Mouse (Mus musculus): ENCODE data around the gene Prdm8. TPM values are rescaled to one million over a fixed set of nuclear protein-coding genes. Genes with fewer than 3 reads are reported as not detected.

Gene Prdm8
- polyA plus RNA-seq, 1 experiment from 2014 or later, result 8.7 TPM

DNA sequence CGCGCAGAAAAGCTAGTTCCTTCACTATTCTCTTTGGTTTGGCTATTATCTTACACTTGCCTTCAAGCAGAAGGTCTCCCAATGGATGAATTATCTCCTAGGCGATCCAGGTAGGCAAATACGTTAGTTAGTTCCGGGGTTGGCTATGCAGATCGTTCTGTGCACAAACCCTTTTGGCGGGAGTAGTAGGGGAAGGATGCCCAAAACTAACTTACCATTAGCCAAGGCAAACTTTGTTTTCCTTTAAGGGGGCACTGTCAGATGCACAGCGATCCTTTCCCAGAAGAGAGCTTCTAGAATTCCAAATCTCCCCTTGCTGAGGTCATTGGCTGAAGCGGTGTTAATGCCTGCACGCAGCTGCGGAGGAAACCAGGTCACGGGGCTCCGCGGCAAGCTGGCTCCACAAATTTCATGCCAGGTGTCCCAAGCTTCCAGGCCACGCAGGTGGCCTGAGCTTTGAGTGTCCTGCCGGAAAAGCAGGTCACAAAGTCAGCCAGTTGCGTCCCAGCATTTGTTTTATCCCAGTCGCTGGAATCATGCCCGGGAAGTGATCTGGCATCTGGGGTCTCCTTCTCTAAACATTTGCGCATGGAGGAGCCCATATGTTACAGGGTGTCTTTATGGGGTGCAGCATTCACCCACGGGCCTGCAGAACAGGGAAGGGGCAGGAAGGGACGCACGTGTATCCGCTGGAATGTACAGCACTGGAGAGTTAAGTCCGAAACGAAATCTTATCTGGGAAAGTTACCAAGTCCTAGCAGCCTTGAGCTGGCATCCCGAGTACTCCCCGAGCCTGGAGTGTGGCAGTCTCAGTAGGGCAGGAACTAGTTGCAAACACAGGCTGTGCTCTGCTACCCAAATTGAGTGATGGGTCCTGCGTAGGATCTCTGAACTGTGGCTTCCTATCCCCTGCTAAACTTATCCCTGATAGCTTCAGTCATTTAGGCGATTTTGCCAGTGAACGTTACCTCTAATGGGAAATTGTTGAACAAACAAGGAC lies 22.5 kb downstream of the Prdm8 start:
- Histone ChIP-seq H3K4me2 (replicated peaks) (peak overlapping the region; percentile 33), H3K4me3 (no peak overlapping the region), H3K4me1 (peaks cover 31% of the 10 kb centered on the region), H3K36me3 (no peaks in the 10 kb centered on the region), H3K9me3 (no peaks in the 10 kb centered on the region), H3K27ac (replicated peaks) (no peak overlapping the region), H3K9ac (replicated peaks) (no peak overlapping the region), H3K27me3 (peaks cover 52% of the 10 kb centered on the region)
- ATAC-seq (replicated peaks), result no peak; the same call in 1 of the 2 replicates
- 1% methylated on average over 31 of the region's 31 CpGs for WGBS

DNA sequence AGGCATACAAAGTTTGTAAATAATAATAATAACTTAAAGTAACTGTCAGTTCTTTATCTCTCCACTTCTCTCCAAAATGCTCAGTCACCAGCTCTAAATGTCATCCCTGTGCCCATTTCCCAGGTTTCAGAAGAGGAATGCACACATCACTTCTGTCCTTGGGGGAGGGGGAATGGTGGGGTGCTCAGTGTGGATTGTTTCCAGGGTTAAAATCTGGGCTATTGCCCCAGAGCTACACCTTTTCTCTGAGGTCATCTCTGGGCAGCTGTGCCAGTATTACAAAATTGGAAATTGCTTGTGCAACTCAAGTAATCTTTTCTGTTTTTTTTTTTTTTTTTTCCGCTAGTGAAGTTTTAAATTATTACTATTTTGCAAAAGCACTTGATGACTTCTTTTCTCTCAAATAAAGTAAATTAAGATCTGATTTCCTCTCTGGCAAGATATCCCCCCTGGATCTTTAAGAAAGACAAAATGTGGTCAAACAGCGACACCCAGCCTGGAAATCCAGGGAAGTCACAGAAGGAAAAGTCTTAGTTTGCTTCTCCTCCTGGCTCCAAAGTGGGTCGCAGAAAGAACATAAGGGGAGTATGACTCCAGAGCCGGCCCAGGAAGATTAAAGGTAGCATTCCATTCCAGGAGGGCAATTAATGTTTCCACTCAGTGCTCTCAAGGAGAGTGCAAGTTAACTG lies 25.4 kb downstream of the Prdm8 start:
- Histone ChIP-seq H3K27ac (replicated peaks) (no peak overlapping the region), H3K36me3 (no peaks in the 10 kb centered on the region), H3K27me3 (peaks cover 36% of the 10 kb centered on the region), H3K4me2 (replicated peaks) (no peak overlapping the region), H3K4me1 (peaks cover 12% of the 10 kb centered on the region), H3K9me3 (no peaks in the 10 kb centered on the region), H3K9ac (replicated peaks) (no peak overlapping the region), H3K4me3 (no peak overlapping the region)
- ATAC-seq (replicated peaks), result no peak
- WGBS, result 28% methylated on average over 4 of the region's 4 CpGs

DNA sequence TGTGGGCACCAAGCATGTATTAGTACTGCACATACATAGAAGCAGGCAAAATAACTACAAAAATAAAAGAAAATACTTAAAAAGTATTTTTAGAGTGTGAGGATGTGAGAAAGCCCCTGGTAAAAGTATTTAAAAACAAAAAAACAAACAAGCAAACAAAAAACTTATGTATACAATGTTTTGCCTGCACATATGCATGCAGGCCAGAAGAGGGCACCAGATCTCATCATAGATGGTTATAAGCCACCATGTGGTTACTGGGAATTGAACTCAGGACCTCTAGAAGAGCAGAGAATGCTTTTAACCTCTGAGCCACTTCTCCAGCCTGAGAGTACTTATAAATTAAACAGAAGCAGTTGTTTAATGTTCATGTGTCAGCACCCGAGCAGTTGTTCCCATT lies 28.0 kb downstream of the Prdm8 start:
- peaks cover 2% of the 10 kb centered on the region; the same call in 1 of the 2 replicates for H3K4me1 ChIP-seq
- no peak overlapping the region for H3K27ac ChIP-seq (replicated peaks)
- no peak overlapping the region for H3K9ac ChIP-seq (replicated peaks)
- ATAC-seq (replicated peaks), result no peak
- no peaks in the 10 kb centered on the region for H3K36me3 ChIP-seq
- no peaks in the 10 kb centered on the region for H3K9me3 ChIP-seq
- peaks cover 15% of the 10 kb centered on the region for H3K27me3 ChIP-seq
- no peak overlapping the region for H3K4me3 ChIP-seq
- H3K4me2 ChIP-seq (replicated peaks), result no peak overlapping the region
- 94% methylated on average over 1 of the region's 1 CpGs for WGBS

DNA sequence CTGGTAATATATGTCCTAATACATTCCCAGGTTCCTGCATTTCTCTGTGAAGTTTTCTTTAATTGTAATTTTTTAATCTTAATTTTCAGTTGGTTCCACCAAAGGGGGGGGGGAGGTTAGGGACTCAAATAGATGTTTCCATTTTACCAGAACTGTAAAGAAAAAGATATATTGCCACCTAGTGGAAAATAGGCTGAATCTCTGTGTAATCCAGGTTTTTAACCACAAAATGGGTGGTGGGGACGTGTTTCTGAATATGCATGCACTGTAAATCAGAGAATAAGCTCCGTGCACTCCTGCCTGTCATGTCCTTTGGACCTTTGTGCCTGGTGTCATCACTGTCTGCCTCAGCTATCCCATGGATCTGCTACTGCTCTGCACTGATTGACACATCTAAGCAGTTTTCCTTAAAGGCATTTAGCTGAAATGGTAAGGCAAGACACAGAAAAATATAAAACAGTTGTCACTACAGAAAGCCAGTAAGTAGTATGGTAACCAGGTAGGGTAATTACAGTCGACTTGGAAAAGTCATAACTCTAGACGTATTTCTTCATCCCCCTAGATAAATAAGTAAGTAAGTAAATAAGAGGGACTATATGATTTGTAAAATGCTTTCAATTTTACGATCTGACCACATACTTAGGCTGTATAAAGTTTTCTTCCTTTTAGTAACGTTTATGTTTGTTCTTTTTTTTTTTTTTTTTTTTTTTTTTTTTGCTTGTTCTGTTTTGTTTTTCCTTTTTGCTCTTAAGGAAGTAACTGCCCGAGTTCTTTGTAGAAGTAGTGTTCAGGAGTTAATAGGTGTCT lies 31.6 kb downstream of the Prdm8 start:
- no peak for ATAC-seq (replicated peaks)
- H3K4me2 ChIP-seq (replicated peaks), result no peak overlapping the region
- no peak overlapping the region for H3K27ac ChIP-seq (replicated peaks)
- H3K4me1 ChIP-seq, result no peaks in the 10 kb centered on the region
- H3K9me3 ChIP-seq, result no peaks in the 10 kb centered on the region
- H3K36me3 ChIP-seq, result no peaks in the 10 kb centered on the region
- WGBS, result 56% methylated on average over 7 of the region's 7 CpGs
- H3K27me3 ChIP-seq, result no peaks in the 10 kb centered on the region
- no peak overlapping the region for H3K9ac ChIP-seq (replicated peaks)
- H3K4me3 ChIP-seq, result no peak overlapping the region

DNA sequence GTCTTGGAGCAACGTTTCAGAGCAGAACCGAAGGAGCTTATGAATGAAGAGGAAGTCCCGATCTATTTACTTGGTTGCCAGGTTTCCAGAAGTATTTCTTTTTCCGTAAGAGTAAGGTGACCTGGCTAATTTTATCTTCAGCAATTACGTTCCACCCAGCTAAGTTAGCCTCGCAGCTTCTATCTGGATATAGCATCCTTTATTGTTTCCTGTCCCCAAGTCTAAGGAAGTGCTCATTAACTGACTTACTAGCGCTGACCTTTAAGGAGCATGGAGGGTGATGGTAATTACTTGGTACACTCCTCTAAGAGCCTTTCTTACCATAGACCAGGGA lies 32.2 kb downstream of the Prdm8 start:
- WGBS, result 34% methylated on average over 7 of the region's 7 CpGs
- no peaks in the 10 kb centered on the region for H3K9me3 ChIP-seq
- no peaks in the 10 kb centered on the region for H3K4me1 ChIP-seq
- no peak for ATAC-seq (replicated peaks)
- H3K4me2 ChIP-seq (replicated peaks), result no peak overlapping the region
- no peaks in the 10 kb centered on the region for H3K36me3 ChIP-seq
- H3K27ac ChIP-seq (replicated peaks), result no peak overlapping the region
- no peak overlapping the region for H3K4me3 ChIP-seq
- no peak overlapping the region for H3K9ac ChIP-seq (replicated peaks)
- H3K27me3 ChIP-seq, result no peaks in the 10 kb centered on the region

DNA sequence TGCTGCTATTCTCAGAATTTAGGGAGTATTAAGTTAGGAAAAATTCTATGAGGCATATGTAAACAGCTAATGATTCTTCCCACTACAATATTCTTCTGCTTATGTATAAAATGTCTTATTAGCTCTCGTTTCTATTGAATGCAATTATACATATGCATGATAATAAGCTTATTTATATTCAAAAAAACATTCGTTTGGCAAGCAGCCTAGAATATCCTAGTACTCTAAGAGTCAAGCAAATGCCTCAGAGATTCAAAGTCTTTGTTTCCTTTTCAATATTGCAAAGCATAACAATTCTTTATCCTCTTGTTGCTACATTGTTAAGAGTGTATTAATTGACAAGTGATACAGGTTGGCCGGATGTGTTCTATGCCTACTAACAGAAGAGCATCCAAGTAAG lies 34.6 kb downstream of the Prdm8 start:
- WGBS, result 33% methylated on average over 3 of the region's 3 CpGs
- H3K9ac ChIP-seq (replicated peaks), result no peak overlapping the region
- ATAC-seq (replicated peaks), result no peak
- H3K4me1 ChIP-seq, result no peaks in the 10 kb centered on the region
- H3K36me3 ChIP-seq, result no peaks in the 10 kb centered on the region
- H3K4me3 ChIP-seq, result no peak overlapping the region
- no peaks in the 10 kb centered on the region for H3K27me3 ChIP-seq
- no peak overlapping the region for H3K27ac ChIP-seq (replicated peaks)
- no peak overlapping the region for H3K4me2 ChIP-seq (replicated peaks)
- H3K9me3 ChIP-seq, result no peaks in the 10 kb centered on the region

DNA sequence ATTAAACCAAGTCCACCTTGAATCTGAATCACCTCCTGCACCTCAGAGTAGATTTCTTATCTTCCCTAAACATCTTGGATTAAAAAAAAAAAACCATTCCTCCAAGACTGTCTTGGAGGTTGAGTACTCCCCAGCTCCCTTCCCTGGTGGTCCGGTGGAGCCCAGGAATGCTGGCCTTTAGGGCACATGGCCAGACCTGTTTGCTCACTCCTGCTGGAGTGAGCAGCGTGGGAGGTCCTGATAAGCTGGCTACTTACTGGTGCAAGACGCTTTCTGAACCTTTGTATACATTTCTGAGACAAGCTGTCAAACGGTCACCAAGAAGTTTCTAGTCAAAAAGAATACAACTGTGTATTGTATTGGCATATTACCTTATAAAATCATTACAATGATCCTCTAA lies 36.0 kb downstream of the Prdm8 start:
- WGBS, result 65% methylated on average over 4 of the region's 4 CpGs
- H3K27ac ChIP-seq (replicated peaks), result no peak overlapping the region
- no peaks in the 10 kb centered on the region for H3K27me3 ChIP-seq
- no peaks in the 10 kb centered on the region for H3K4me1 ChIP-seq
- H3K9ac ChIP-seq (replicated peaks), result no peak overlapping the region
- H3K36me3 ChIP-seq, result no peaks in the 10 kb centered on the region
- H3K4me3 ChIP-seq, result no peak overlapping the region
- H3K9me3 ChIP-seq, result no peaks in the 10 kb centered on the region
- ATAC-seq (replicated peaks), result no peak
- H3K4me2 ChIP-seq (replicated peaks), result no peak overlapping the region

DNA sequence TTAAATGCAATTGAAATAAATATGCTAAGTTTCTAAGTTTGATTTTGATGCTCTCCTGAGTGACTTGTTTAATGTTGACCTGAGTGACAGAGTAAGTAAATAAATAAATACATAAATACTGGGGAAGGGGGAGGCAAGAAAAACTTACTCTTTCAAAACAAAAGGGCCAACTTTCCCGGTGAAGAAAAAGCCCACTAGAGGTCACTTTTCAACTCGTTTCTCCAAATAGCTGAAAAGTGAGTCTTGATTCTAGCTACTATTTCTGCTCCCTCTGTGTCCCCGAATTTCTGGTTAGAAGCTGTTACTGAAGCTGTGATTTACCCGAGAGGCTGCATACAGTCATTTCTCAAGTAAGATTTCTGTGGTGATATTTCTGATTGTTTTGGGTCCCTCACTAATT lies 45.5 kb downstream of the Prdm8 start:
- no peaks in the 10 kb centered on the region for H3K4me1 ChIP-seq
- H3K27ac ChIP-seq (replicated peaks), result no peak overlapping the region
- H3K4me2 ChIP-seq (replicated peaks), result no peak overlapping the region
- H3K9me3 ChIP-seq, result no peaks in the 10 kb centered on the region
- no peak overlapping the region for H3K4me3 ChIP-seq
- 69% methylated on average over 4 of the region's 4 CpGs for WGBS
- H3K27me3 ChIP-seq, result no peaks in the 10 kb centered on the region
- no peak for ATAC-seq (replicated peaks)
- H3K9ac ChIP-seq (replicated peaks), result no peak overlapping the region
- H3K36me3 ChIP-seq, result no peaks in the 10 kb centered on the region

DNA sequence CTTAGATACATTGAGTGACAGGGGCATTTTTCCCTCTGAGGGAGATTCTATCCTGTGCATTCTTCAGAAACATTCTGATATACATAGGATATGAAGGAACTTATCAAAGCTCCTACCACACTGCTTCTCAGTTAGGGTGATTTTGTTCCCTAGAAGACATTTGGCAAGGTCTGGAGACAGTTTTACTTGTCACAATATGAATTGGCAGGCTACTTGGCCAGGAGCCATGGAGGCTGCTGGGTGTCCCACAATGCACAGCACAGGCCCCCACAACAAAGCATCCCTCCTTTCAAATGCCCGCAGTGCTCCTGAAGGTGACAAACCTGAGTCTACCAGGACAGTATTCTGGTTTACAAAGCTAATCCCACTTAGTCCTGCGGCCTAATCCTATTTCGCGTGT lies 55.0 kb downstream of the Prdm8 start:
- Histone ChIP-seq H3K27ac (replicated peaks) (no peak overlapping the region), H3K4me3 (no peak overlapping the region), H3K4me2 (replicated peaks) (no peak overlapping the region), H3K27me3 (no peaks in the 10 kb centered on the region), H3K4me1 (0 out of 2 replicates have a peak, but pooled peaks cover 4% of the 10 kb centered on the region), H3K9ac (replicated peaks) (no peak overlapping the region), H3K36me3 (no peaks in the 10 kb centered on the region), H3K9me3 (no peaks in the 10 kb centered on the region)
- no peak for ATAC-seq (replicated peaks)
- whole genome bisulfite sequencing, result 63% methylated on average over 4 of the region's 4 CpGs

DNA sequence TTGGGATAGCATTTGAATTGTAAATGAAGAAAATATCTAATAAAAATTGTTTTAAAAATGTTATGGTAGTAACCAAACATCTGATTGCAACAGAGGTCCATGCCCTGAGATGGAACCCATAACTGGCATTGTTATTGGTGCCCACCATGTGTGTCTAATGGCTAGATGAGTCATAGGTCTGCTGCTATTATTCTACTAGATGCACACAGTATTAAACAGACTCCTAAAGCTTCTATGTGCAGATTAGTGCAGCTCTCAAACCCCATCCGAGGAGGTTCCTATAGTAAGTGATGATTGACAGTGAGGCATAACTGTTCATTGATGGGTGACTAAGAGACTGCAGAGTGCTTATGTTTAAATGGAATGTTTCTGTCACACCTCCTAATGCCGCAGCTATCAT lies 59.7 kb downstream of the Prdm8 start:
- Histone ChIP-seq H3K36me3 (no peaks in the 10 kb centered on the region), H3K4me3 (no peak overlapping the region)
- 67% methylated on average over 2 of the region's 2 CpGs for WGBS

DNA sequence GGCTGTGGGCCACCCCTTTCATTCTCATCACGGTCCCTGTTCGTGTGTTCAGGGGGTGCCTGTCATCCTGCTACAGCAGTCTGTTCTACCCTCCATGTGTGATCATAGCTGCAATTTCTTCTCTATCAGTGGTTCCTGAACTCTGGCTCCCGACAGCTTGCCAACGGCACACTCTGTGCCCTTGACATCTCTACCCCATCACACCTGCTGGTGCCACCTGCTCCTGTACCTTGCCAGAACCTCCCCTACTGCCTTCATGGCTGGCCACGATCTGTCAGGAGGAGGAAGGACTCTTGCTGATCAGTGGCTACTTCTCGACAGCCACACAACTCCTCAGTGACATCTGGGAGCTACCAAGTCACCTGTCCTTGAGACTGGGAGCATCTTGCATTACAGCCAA lies 62.5 kb downstream of the Prdm8 start:
- Histone ChIP-seq H3K36me3 (no peaks in the 10 kb centered on the region), H3K4me1 (no peaks in the 10 kb centered on the region), H3K4me3 (no peak overlapping the region), H3K9ac (replicated peaks) (no peak overlapping the region), H3K27me3 (no peaks in the 10 kb centered on the region), H3K4me2 (replicated peaks) (no peak overlapping the region), H3K27ac (replicated peaks) (no peak overlapping the region), H3K9me3 (no peaks in the 10 kb centered on the region)
- ATAC-seq (replicated peaks), result no peak
- 74% methylated on average over 6 of the region's 6 CpGs for WGBS

More for the DNA sequence above, 59.7 kb downstream of the Prdm8 start:
- Histone ChIP-seq H3K27me3 (no peaks in the 10 kb centered on the region), H3K27ac (replicated peaks) (no peak overlapping the region), H3K4me1 (0 out of 2 replicates have a peak, but pooled peaks cover 4% of the 10 kb centered on the region), H3K9me3 (no peaks in the 10 kb centered on the region), H3K4me2 (replicated peaks) (no peak overlapping the region), H3K9ac (replicated peaks) (no peak overlapping the region)
- ATAC-seq (replicated peaks), result no peak

DNA sequence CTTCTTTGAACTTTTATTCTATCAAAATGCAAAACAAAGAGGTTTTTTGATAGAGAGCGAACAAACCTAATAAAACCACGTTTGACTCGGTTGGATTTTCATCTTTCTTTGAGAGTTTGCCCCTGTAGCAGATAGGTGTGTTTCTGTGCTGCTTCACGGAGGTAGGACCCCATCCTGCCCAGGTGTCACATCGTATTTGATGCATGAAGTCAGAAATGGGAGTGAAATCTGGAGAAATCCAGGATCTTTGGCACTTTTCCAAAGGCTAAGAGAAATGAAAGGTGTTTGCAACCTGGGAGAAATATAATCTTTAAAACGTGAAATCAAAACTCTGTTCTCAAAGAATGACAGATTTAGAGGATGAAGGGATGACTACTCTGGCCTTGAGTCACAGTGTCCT lies 71.5 kb downstream of the Prdm8 start:
- no peaks in the 10 kb centered on the region for H3K36me3 ChIP-seq
- H3K27me3 ChIP-seq, result no peaks in the 10 kb centered on the region
- 84% methylated on average over 6 of the region's 6 CpGs for WGBS
- no peak overlapping the region for H3K4me3 ChIP-seq
- H3K4me1 ChIP-seq, result no peaks in the 10 kb centered on the region
- H3K9ac ChIP-seq (replicated peaks), result no peak overlapping the region
- no peak for ATAC-seq (replicated peaks)
- H3K4me2 ChIP-seq (replicated peaks), result no peak overlapping the region
- H3K9me3 ChIP-seq, result no peaks in the 10 kb centered on the region
- H3K27ac ChIP-seq (replicated peaks), result no peak overlapping the region

Data from forebrain, embryonic 15.5 days (tissue).